Mouse (Mus musculus) limb, embryonic 15.5 days (tissue): Measurements from ENCODE around the gene Lgr4. TPM values are rescaled to one million over a fixed set of nuclear protein-coding genes. Genes with fewer than 3 reads are reported as not detected.

ENCODE experiments used
- ATAC-seq: fragments of 200-750 bp; cut with Nextera tagmentation; 2 replicates; pipeline ENCODE4 v1.8.0; 2017; ENCODE audit warnings: low read depth, moderate TSS enrichment; ENCODE audit not compliant: insufficient number of reproducible peaks, low FRiP score, low TSS enrichment
- H3K27ac ChIP-seq: fragments of 300-500 bp; sonication (generic); 2 replicates; pipeline ENCODE4 v1.5.1; 2015; ENCODE audit warnings: moderate library complexity, mild to moderate bottlenecking, inconsistent platforms
- H3K27me3 ChIP-seq: fragments of 300-500 bp; sonication (generic); 2 replicates; pipeline ENCODE4 v1.6.1; 2015; ENCODE audit warnings: inconsistent platforms
- H3K36me3 ChIP-seq: fragments of 300-500 bp; sonication (generic); 2 replicates; pipeline ENCODE4 v1.6.1; 2015; ENCODE audit warnings: inconsistent platforms
- H3K4me1 ChIP-seq: fragments of 300-500 bp; sonication (generic); 2 replicates; pipeline ENCODE4 v1.6.1; 2015; ENCODE audit warnings: inconsistent platforms
- H3K4me2 ChIP-seq: fragments of 300-500 bp; sonication (generic); 2 replicates; pipeline ENCODE4 v1.6.1; 2015; ENCODE audit warnings: mild to moderate bottlenecking, inconsistent platforms
- H3K4me3 ChIP-seq: fragments of 300-500 bp; sonication (generic); 2 replicates; pipeline ENCODE4 v1.5.1; 2015; ENCODE audit warnings: mild to moderate bottlenecking, inconsistent platforms
- H3K9ac ChIP-seq: fragments of 300-500 bp; sonication (generic); 2 replicates; pipeline ENCODE4 v1.6.1; 2015; ENCODE audit warnings: inconsistent platforms
- H3K9me3 ChIP-seq: fragments of 300-500 bp; sonication (generic); 2 replicates; pipeline ENCODE4 v1.6.1; 2016; ENCODE audit warnings: inconsistent platforms
- WGBS: fragments of 180-500 bp; shearing (Covaris S2); methylation state at CpG from one replicate; pipeline ENCODE4 v1.1.7; 2015; 5-methylcytosine and 5-hydroxymethylcytosine counted together
- polyA plus RNA-seq: library from polyadenylated mRNA; unstranded; fragments of >200 nt; fragmentation: Nextera tagmentation; extraction: Ambion mirVana; gene quantifications from 2 replicates; pipeline ENCODE4 v1.2.1, GENCODE M21; 2015

Gene Lgr4
- polyA plus RNA-seq, 1 experiment from 2014 or later = 15.1 TPM

DNA sequence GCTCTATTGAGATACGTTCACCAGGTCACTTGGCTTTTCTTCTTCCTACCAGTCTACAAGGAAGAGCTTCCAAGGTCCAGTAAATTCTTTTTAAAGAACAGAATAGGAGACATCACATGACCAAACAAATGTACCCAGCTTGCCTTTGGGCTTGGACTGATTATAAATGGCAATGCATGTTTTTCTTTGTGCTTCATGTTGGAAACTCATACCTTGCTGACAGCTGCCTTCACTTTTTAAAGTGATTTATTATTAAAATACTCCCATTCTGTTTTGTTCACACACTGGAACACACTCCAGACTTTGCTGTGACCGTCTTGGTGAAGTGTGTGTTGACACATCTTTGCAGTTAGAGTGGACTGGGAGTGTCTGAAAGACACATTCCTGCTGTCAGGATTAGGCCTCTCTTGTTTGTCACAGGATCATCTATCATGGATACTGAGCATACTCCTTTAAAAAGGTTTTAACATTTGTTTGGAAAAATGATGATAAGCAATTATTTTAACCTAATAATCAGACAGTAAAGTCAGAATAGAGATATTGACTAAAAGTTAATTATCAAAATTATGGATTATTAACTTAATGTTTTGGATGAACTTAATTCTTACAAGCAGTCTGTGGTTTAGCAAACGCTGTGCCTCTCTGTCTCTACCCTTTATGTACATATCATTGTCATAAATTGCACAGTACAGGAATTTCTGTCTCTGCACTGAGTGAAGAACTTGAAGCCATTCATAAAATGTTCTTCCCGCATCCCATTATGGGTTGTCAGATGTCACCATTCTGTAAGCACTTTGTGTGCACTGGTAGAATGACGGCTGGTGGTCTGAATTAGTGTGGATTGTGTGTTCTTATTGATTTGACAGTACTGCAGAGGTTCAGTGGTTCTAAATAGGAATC is 125.7 kb downstream of the Lgr4 start:
- ATAC-seq = no peak
- no peak overlapping the region for H3K9ac ChIP-seq
- no peak overlapping the region for H3K27ac ChIP-seq
- peaks cover 5% of the 10 kb centered on the region; the same call in 1 of the 2 replicates for H3K4me1 ChIP-seq
- no peak overlapping the region for H3K4me2 ChIP-seq
- H3K4me3 ChIP-seq = no peak overlapping the region
- H3K36me3 ChIP-seq = no peaks in the 10 kb centered on the region
- 60% methylated on average over 5 of the region's 5 CpGs for WGBS
- H3K9me3 ChIP-seq = no peaks in the 10 kb centered on the region
- no peaks in the 10 kb centered on the region for H3K27me3 ChIP-seq

- no peak overlapping the region for H3K4me2 ChIP-seq
- no peaks in the 10 kb centered on the region for H3K27me3 ChIP-seq
- 0 out of 2 replicates have a peak overlapping the region, but pooled peaks have one; percentile 33 for H3K27ac ChIP-seq
- H3K9me3 ChIP-seq = no peaks in the 10 kb centered on the region
- H3K36me3 ChIP-seq = no peaks in the 10 kb centered on the region
- H3K4me1 ChIP-seq = no peaks in the 10 kb centered on the region
- WGBS = 54% methylated on average over 4 of the region's 4 CpGs
- H3K9ac ChIP-seq = no peak overlapping the region
- H3K4me3 ChIP-seq = no peak overlapping the region
- no peak for ATAC-seq
Measured at GRCm38 (mm10) chr2:110058424-110058823, 141.0 kb downstream of the Lgr4 start.

DNA sequence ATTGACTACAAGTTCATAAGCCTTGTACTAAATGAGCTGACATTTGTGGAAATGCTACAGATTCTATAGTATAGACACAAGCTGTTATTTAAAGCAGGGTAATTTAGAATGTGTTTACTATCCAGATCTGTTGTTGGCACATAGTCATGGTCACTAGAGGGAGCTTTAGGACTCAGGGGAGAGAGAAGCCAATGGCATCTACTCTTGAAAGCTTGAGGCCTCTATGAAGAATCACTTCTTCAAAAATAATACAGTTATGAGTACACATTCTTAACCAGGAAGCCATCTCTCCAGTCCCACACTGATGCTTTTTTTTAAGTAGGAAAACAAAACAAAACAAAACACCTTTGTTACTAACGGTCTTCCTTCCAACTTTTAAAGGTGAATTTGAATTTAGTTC is 145.7 kb downstream of the Lgr4 start:
- no peaks in the 10 kb centered on the region for H3K4me1 ChIP-seq
- 83% methylated on average over 1 of the region's 1 CpGs for WGBS
- no peak for ATAC-seq

More for the DNA sequence above, 145.7 kb downstream of the Lgr4 start:
- Histone ChIP-seq H3K9me3 (no peaks in the 10 kb centered on the region), H3K9ac (no peak overlapping the region), H3K27me3 (no peaks in the 10 kb centered on the region), H3K4me3 (no peak overlapping the region), H3K4me2 (no peak overlapping the region), H3K36me3 (no peaks in the 10 kb centered on the region), H3K27ac (no peak overlapping the region)

Other genes with a start within 250 kb of the Lgr4 start
- gene Bdnf, start 242.9 kb upstream of the Lgr4 start, polyA plus RNA-seq = 2.4 and 3.0 TPM in 2 replicates
- 51.4 and 55.2 TPM in 2 replicates for gene Lin7c, start 26.8 kb upstream of the Lgr4 start, polyA plus RNA-seq
- gene Ccdc34, start 100.2 kb downstream of the Lgr4 start, polyA plus RNA-seq = 35.5 and 38.5 TPM in 2 replicates